10 mouse cellular contexts compared by ENCODE assay signal in the genomic region with DNA sequence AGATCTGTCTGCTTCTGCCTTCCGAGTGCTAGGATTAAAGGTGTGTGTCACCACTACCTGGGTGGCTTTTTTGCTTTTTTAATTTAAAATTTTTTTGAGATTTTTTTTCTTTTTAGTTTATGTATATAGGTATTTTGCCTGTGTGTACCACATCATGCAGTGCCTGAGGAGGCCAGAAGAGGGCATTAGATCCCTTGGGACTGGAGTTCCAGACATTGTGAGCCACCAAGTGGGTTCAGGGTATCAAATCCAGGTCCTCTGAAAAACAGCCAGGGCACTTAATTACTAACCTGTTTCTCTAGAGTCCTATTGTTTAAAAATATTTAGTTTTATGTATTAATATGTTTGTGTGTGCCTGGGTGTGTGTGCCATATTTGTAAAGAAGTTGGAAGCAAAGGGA. TPM values are rescaled to one million over a fixed set of nuclear protein-coding genes. Genes with fewer than 3 reads are reported as not detected.
DNase-seq lines count a peak whose midpoint lies in the region; ATAC-seq and TF ChIP-seq lines count a peak whose summit lies in the region.
"Had no signal": no experiment of that assay in that cellular context is flagged by ENCODE, and none has a peak within 500 bp of the region (broad histone marks: within the 10 kb centered on the region; RNA-seq: fewer than 3 reads in every experiment).

No protein-coding gene starts in this region.

- 73% methylated on average over 1 of the region's 1 CpGs for WGBS in intestine, postnatal 0 days
- WGBS in intestine, embryonic 15.5 days = 68% methylated on average over 1 of the region's 1 CpGs
- 83% methylated on average over 1 of the region's 1 CpGs for WGBS in liver, postnatal 0 days (ENCODE audit: insufficient replicate concordance)
- WGBS in forebrain, embryonic 10.5 days = 68% methylated on average over 1 of the region's 1 CpGs

- CTCF ChIA-PET in Patski (lab: Charles Lee) = interaction anchor here (1.0 kb wide), 1 partner anchor 13 kb away, joined by 4 read pairs; no protein-coding TSS in a partner anchor

- POLR2A ChIA-PET in Patski (lab: Charles Lee) = no interaction called here

- no peaks in the 10 kb centered on the region for H3K4me1 ChIP-seq in intestine, postnatal 0 days (replicated peaks; ENCODE audit: control insufficient read depth, insufficient read depth, low read length)
- H3K4me1 ChIP-seq in intestine, embryonic 15.5 days (replicated peaks) = no peaks in the 10 kb centered on the region; the same call in 1 of the 2 replicates
- H3K4me1 ChIP-seq in liver, postnatal 0 days (ENCODE audit: insufficient read depth) = 0 out of 2 replicates have a peak, but pooled peaks cover 2% of the 10 kb centered on the region
- peaks cover 6% of the 10 kb centered on the region for H3K4me1 ChIP-seq in forebrain, embryonic 10.5 days
- H3K4me1 ChIP-seq: heart, embryonic 15.5 days; lung, embryonic 15.5 days had no signal

- no peaks in the 10 kb centered on the region for H3K9me3 ChIP-seq in intestine, postnatal 0 days (ENCODE audit: control insufficient read depth)
- H3K9me3 ChIP-seq in intestine, embryonic 15.5 days = no peaks in the 10 kb centered on the region
- H3K9me3 ChIP-seq in liver, postnatal 0 days (ENCODE audit: low read length) = no peaks in the 10 kb centered on the region
- H3K9me3 ChIP-seq in forebrain, embryonic 10.5 days = no peaks in the 10 kb centered on the region
- H3K9me3 ChIP-seq: heart, embryonic 15.5 days; lung, embryonic 15.5 days had no signal

- TF ChIP-seq EP300 in liver, postnatal 0 days (IDR thresholded peaks at IDR 0.05; ENCODE audit: low read depth) = no peak

- H3K9ac ChIP-seq in intestine, postnatal 0 days (ENCODE audit: low read depth, low read length) = no peak overlapping the region
- no peak overlapping the region for H3K9ac ChIP-seq in intestine, embryonic 15.5 days
- H3K9ac ChIP-seq in liver, postnatal 0 days (replicated peaks) = no peak overlapping the region
- H3K9ac ChIP-seq: heart, embryonic 15.5 days; lung, embryonic 15.5 days had no signal

- H3K36me3 ChIP-seq in intestine, postnatal 0 days (ENCODE audit: control insufficient read depth, insufficient read depth) = no peaks in the 10 kb centered on the region
- H3K36me3 ChIP-seq in intestine, embryonic 15.5 days = no peaks in the 10 kb centered on the region
- no peaks in the 10 kb centered on the region for H3K36me3 ChIP-seq in liver, postnatal 0 days (replicated peaks; ENCODE audit: insufficient read depth, low read length)
- no peaks in the 10 kb centered on the region for H3K36me3 ChIP-seq in forebrain, embryonic 10.5 days (replicated peaks)
- H3K36me3 ChIP-seq: heart, embryonic 15.5 days; lung, embryonic 15.5 days had no signal

- no peak overlapping the region for H3K27ac ChIP-seq in intestine, postnatal 0 days (ENCODE audit: low read depth, low read length)
- H3K27ac ChIP-seq in intestine, embryonic 15.5 days = no peak overlapping the region
- H3K27ac ChIP-seq in liver, postnatal 0 days (ENCODE audit: low read depth) = no peak overlapping the region
- H3K27ac ChIP-seq in forebrain, embryonic 10.5 days = no peak overlapping the region
- H3K27ac ChIP-seq: heart, embryonic 15.5 days; lung, embryonic 15.5 days had no signal

- DNase-seq in A20 (ENCODE audit: low read depth, low spot score) (peak; percentile 37), Patski (ENCODE audit: low read depth, low spot score) (no peak)
- peak; percentile 51 for DNase-seq in liver, postnatal 0 days
- DNase-seq in heart, adult 9 months (ENCODE audit: low spot score in 2 of 2) = no peak
- DNase-seq in forebrain, embryonic 10.5 days (ENCODE audit: extremely low spot score, low spot score) = no peak

- no peaks in the 10 kb centered on the region for H3K27me3 ChIP-seq in intestine, postnatal 0 days (replicated peaks; ENCODE audit: control insufficient read depth, insufficient read depth, low read length)
- H3K27me3 ChIP-seq in intestine, embryonic 15.5 days (replicated peaks) = no peaks in the 10 kb centered on the region
- no peaks in the 10 kb centered on the region for H3K27me3 ChIP-seq in Patski
- H3K27me3 ChIP-seq in liver, postnatal 0 days (ENCODE audit: insufficient read depth, low read length) = no peaks in the 10 kb centered on the region
- H3K27me3 ChIP-seq in forebrain, embryonic 10.5 days (ENCODE audit: poor library complexity, severe bottlenecking) = peaks cover 12% of the 10 kb centered on the region

- peak; percentile 68 for TF ChIP-seq CTCF in intestine, postnatal 0 days (IDR thresholded peaks at IDR 0.05; ENCODE audit: low read depth)
- TF ChIP-seq CTCF in Patski (IDR thresholded peaks at IDR 0.05) = peak; percentile 79
- peak; percentile 67 for TF ChIP-seq CTCF in liver, postnatal 0 days (IDR thresholded peaks at IDR 0.05; ENCODE audit: low read depth)

- no peak overlapping the region for H3K4me2 ChIP-seq in intestine, postnatal 0 days (replicated peaks; ENCODE audit: low read depth)
- no peak overlapping the region for H3K4me2 ChIP-seq in intestine, embryonic 15.5 days (replicated peaks)
- H3K4me2 ChIP-seq in liver, postnatal 0 days (ENCODE audit: low read depth, low read length) = no peak overlapping the region
- H3K4me2 ChIP-seq: heart, embryonic 15.5 days; lung, embryonic 15.5 days had no signal

- H3K4me3 ChIP-seq in intestine, postnatal 0 days (ENCODE audit: low read depth, low read length) = no peak overlapping the region
- H3K4me3 ChIP-seq in intestine, embryonic 15.5 days (replicated peaks) = no peak overlapping the region
- no peak overlapping the region for H3K4me3 ChIP-seq in liver, postnatal 0 days (ENCODE audit: low read depth, low read length)
- H3K4me3 ChIP-seq in forebrain, embryonic 10.5 days = no peak overlapping the region
- H3K4me3 ChIP-seq: heart, embryonic 15.5 days; lung, embryonic 15.5 days had no signal

- ATAC-seq in intestine, postnatal 0 days = no peak
- ATAC-seq in intestine, embryonic 15.5 days = no peak
- no peak for ATAC-seq in Patski
- no peak for ATAC-seq in liver, postnatal 0 days
- ATAC-seq in frontal cortex, adult (ENCODE audit: low TSS enrichment) = no peak

- in situ Hi-C loops in Patski (cut with MboI; ENCODE audit: low pct_unique_long_range_greater_than_20kb) = no loop called here

RNA-seq across cellular contexts. Expression of a gene that starts 4.9 kb away (rescaled TPM):
- 0.16 TPM in 1 of 2 replicates, not detected in the other for polyA plus RNA-seq in intestine, postnatal 0 days (2015; fragmentation: Nextera tagmentation; extraction: Ambion mirVana)
- 0.45 TPM in 1 of 2 replicates, not detected in the other for polyA plus RNA-seq in intestine, embryonic 15.5 days (2015; fragmentation: Nextera tagmentation; extraction: Ambion mirVana)
- 0.10 TPM for polyA plus RNA-seq in Patski (2021)
- not detected in 2 replicates for polyA plus RNA-seq in liver, postnatal 0 days (2015; fragmentation: Nextera tagmentation; extraction: Ambion mirVana)
- polyA plus RNA-seq in forebrain, embryonic 10.5 days (2016; fragmentation: Nextera tagmentation; extraction: Ambion mirVana) = 0.43 and 0.71 TPM in 2 replicates

RNA-seq across cellular contexts. Expression of a gene that starts 19.1 kb away (rescaled TPM):
- polyA plus RNA-seq in intestine, postnatal 0 days (2015; fragmentation: Nextera tagmentation; extraction: Ambion mirVana) = 15.0 and 17.5 TPM in 2 replicates
- polyA plus RNA-seq in intestine, embryonic 15.5 days (2015; fragmentation: Nextera tagmentation; extraction: Ambion mirVana) = 7.0 and 8.8 TPM in 2 replicates
- polyA plus RNA-seq in Patski (2021) = 13.2 TPM
- 5.2 and 5.5 TPM in 2 replicates for polyA plus RNA-seq in liver, postnatal 0 days (2015; fragmentation: Nextera tagmentation; extraction: Ambion mirVana)
- polyA plus RNA-seq in forebrain, embryonic 10.5 days (2016; fragmentation: Nextera tagmentation; extraction: Ambion mirVana) = 7.4 and 7.5 TPM in 2 replicates

RNA-seq across cellular contexts. Expression of a gene that starts 48.1 kb away (rescaled TPM):
- 0.33 TPM in 1 of 2 replicates, not detected in the other for polyA plus RNA-seq in intestine, postnatal 0 days (2015; fragmentation: Nextera tagmentation; extraction: Ambion mirVana)
- polyA plus RNA-seq in intestine, embryonic 15.5 days (2015; fragmentation: Nextera tagmentation; extraction: Ambion mirVana) = 0.47 and 0.63 TPM in 2 replicates
- not detected for polyA plus RNA-seq in Patski (2021)
- polyA plus RNA-seq in liver, postnatal 0 days (2015; fragmentation: Nextera tagmentation; extraction: Ambion mirVana) = not detected in 2 replicates
- polyA plus RNA-seq in forebrain, embryonic 10.5 days (2016; fragmentation: Nextera tagmentation; extraction: Ambion mirVana) = not detected in 2 replicates

RNA-seq across cellular contexts. Expression of a gene that starts 59.8 kb away (rescaled TPM):
- 59.1 and 92.6 TPM in 2 replicates for polyA plus RNA-seq in intestine, postnatal 0 days (2015; fragmentation: Nextera tagmentation; extraction: Ambion mirVana)
- polyA plus RNA-seq in intestine, embryonic 15.5 days (2015; fragmentation: Nextera tagmentation; extraction: Ambion mirVana) = 31.4 and 32.3 TPM in 2 replicates
- polyA plus RNA-seq in Patski (2021) = 1.2 TPM
- polyA plus RNA-seq in liver, postnatal 0 days (2015; fragmentation: Nextera tagmentation; extraction: Ambion mirVana) = 24.3 and 27.3 TPM in 2 replicates
- 0.81 and 0.91 TPM in 2 replicates for polyA plus RNA-seq in forebrain, embryonic 10.5 days (2016; fragmentation: Nextera tagmentation; extraction: Ambion mirVana)

Comparison
In these comparisons a context has a peak if more than half of its experiments do, and no peak if none do; other contexts are left out.
1. DNase-seq: peak in A20 (single experiment) and liver, postnatal 0 days (single experiment); none in Patski (single experiment), heart, adult 9 months (0 of 2) and forebrain, embryonic 10.5 days (single experiment).
2. Peak in every context shown above with its lines, with median percentiles within 50 percentile points of each other: CTCF ChIP-seq.